Mouse (Mus musculus) heart, adult 2 months (tissue): ENCODE results near the gene Nfasc. TPM values are rescaled to one million over a fixed set of nuclear protein-coding genes. Genes with fewer than 3 reads are reported as not detected.

Experiments
- DNase-seq, 2 experiments: peaks; one replicate each; pipeline ENCODE4 v3.0.0; 2021
- H3K27ac ChIP-seq: fragments of 200-600 bp; 2 replicates; pipeline ENCODE4 v1.8.1; 2022
- H3K27me3 ChIP-seq: fragments of 200-500 bp; 2 replicates; pipeline ENCODE4 v1.6.1; 2012; ENCODE audit warnings: mild to moderate bottlenecking, low read length, inconsistent platforms, mixed read lengths; ENCODE audit not compliant: control insufficient read depth, insufficient read depth
- H3K36me3 ChIP-seq: fragments of 200-500 bp; 2 replicates; pipeline ENCODE4 v1.6.1; 2012; ENCODE audit warnings: low read length, inconsistent platforms; ENCODE audit not compliant: control insufficient read depth, insufficient read depth
- H3K4me1 ChIP-seq: fragments of 200-500 bp; 2 replicates; pipeline ENCODE4 v1.6.1; 2011; ENCODE audit warnings: low read length; ENCODE audit not compliant: control insufficient read depth, insufficient read depth
- H3K4me3 ChIP-seq: fragments of 200-600 bp; 2 replicates; pipeline ENCODE4 v1.8.1; 2022
- H3K79me2 ChIP-seq: fragments of 200-500 bp; replicated peaks from 2 replicates; pipeline ENCODE4 v1.6.1; 2012; ENCODE audit warnings: mild to moderate bottlenecking, inconsistent platforms, low read length, moderate library complexity, mixed read lengths; ENCODE audit not compliant: control insufficient read depth, insufficient read depth
- H3K9ac ChIP-seq: fragments of 200-500 bp; 2 replicates; pipeline ENCODE4 v1.6.1; 2012; ENCODE audit warnings: low read depth, mild to moderate bottlenecking, control low read depth, inconsistent platforms, low read length, mixed read lengths
- CTCF ChIP-seq: fragments of 200-600 bp; IDR thresholded peaks from 2 replicates; pipeline ENCODE4 v1.8.1; 2022; ENCODE audit warnings: antibody characterized with exemption, mild to moderate bottlenecking, moderate library complexity
- EP300 ChIP-seq: fragments of 200-500 bp; IDR thresholded peaks from 2 replicates; pipeline ENCODE4 v1.6.1; 2011; ENCODE audit warnings: low read depth, low read length, control low read depth; ENCODE audit not compliant: insufficient read depth
- POLR2A ChIP-seq: fragments of 200-500 bp; IDR thresholded peaks from 2 replicates; pipeline ENCODE4 v1.6.1; 2011; ENCODE audit warnings: mild to moderate bottlenecking, low read depth, low read length, control low read depth; ENCODE audit not compliant: insufficient read depth
- WGBS: fragments of 180-500 bp; shearing (Covaris S2); methylation state at CpG from one replicate; pipeline ENCODE4 v1.1.7; 2018; 5-methylcytosine and 5-hydroxymethylcytosine counted together
- intact Hi-C: fragments of 180-260 bp; cut with DNase I; formaldehyde crosslinking; loops from one replicate; pipeline ENCODE4 v1.15.1; 2025
- polyA plus RNA-seq: library from polyadenylated mRNA; depleted of rRNA; stranded (reverse); fragments of >200 nt; gene quantifications from 2 replicates; pipeline ENCODE4 v1.2.3, GENCODE M21; 2012
- total RNA-seq, 2 experiments: library from RNA; stranded (reverse); gene quantifications; 2 replicates each; pipeline ENCODE4 v1.2.3; 2021

Nfasc gene
- total and polyA plus RNA-seq, 3 experiments = 0.10 to 0.39 (median 0.14) TPM

DNA sequence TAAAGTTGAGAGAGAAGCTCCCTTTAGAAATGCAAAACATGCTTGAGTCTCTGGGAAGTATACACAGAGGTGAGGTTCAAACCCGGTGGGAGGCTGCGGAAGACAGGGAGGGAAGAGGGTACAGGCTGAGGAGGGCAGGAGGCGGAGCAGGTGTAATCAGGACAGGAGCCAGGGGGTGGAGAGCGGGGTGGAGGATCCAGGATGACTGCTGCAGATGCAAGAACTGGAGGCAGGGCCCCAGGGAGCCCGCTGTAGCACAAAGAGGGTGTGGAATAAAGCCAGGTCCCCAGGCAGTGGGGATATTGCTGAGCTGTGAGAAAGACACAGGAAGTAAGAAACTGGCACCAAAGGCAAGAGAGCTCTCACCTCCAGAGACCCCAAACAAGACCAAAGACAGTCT lies 38.1 kb downstream of the Nfasc start:
- Histone ChIP-seq H3K4me3 (no peak overlapping the region), H3K79me2 (no peaks in the 10 kb centered on the region), H3K36me3 (no peaks in the 10 kb centered on the region), H3K4me1 (no peaks in the 10 kb centered on the region), H3K9ac (no peak overlapping the region), H3K27me3 (no peaks in the 10 kb centered on the region), H3K27ac (no peak overlapping the region)
- no peak for DNase-seq
- no peak for TF ChIP-seq EP300
- no peak for TF ChIP-seq CTCF
- no peak for TF ChIP-seq POLR2A
- 39% methylated on average over 5 of the region's 5 CpGs for WGBS
- intact Hi-C loops = no loop called here

GRCm38 (mm10) chr1:132696926-132697325 lies 44.7 kb downstream of the Nfasc start:
- Histone ChIP-seq H3K79me2 (no peaks in the 10 kb centered on the region), H3K9ac (no peak overlapping the region), H3K27me3 (no peaks in the 10 kb centered on the region), H3K4me3 (no peak overlapping the region), H3K27ac (no peak overlapping the region), H3K36me3 (no peaks in the 10 kb centered on the region), H3K4me1 (no peaks in the 10 kb centered on the region)
- intact Hi-C loops = no loop called here
- WGBS = 55% methylated on average over 4 of the region's 4 CpGs
- no peak for DNase-seq
- TF ChIP-seq CTCF (no peak), POLR2A (no peak), EP300 (no peak)

DNA sequence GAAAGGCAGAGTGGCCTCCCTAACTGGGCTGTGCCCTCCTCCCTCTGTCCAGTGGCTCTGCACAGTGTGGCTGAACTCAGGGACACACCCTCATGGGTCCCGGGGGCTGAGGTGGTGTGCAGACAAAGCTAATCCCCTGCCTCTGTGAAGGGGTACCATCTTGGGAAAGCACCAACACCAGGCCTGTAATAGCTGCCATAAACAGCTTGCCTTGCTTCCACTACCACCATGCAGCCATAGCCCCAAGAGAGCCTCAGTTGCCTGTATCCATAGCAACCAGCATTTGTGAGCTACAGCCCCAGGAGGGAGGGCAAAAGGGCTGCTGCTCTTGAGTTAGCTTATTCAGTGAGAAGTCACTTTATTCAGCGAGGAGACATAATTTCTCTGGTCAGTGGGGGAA lies 45.4 kb downstream of the Nfasc start:
- H3K4me3 ChIP-seq = no peak overlapping the region
- H3K4me1 ChIP-seq = no peaks in the 10 kb centered on the region
- no peaks in the 10 kb centered on the region for H3K27me3 ChIP-seq
- H3K27ac ChIP-seq = no peak overlapping the region
- no peak for TF ChIP-seq POLR2A
- TF ChIP-seq EP300 = no peak
- no peak for TF ChIP-seq CTCF
- intact Hi-C loops = no loop called here
- no peaks in the 10 kb centered on the region for H3K36me3 ChIP-seq
- WGBS = 45% methylated on average over 2 of the region's 2 CpGs
- no peaks in the 10 kb centered on the region for H3K79me2 ChIP-seq
- H3K9ac ChIP-seq = no peak overlapping the region
- DNase-seq = no peak

DNA sequence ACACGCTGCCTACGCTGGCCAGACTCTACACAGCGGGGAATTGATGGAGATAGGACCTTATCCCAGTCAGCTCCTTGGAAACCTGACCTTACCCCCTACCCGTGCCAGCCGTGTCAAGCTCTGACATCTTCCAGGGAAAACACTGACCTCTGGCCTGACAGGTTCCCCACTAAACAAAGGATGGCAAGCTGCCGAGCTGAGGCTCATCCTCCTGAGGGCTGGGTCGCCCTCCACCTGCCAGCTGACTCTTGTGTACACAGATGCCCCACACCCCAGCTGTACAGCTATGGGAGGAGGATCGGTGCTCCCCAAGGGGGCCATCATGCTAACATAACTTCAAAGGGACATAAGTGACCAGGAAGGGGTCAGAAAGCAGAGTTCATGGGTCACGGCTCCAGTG lies 47.6 kb downstream of the Nfasc start:
- no peaks in the 10 kb centered on the region for H3K27me3 ChIP-seq
- no peak for DNase-seq
- H3K79me2 ChIP-seq = no peaks in the 10 kb centered on the region
- no peaks in the 10 kb centered on the region for H3K4me1 ChIP-seq
- TF ChIP-seq CTCF (no peak), POLR2A (no peak), EP300 (no peak)
- no peak overlapping the region for H3K9ac ChIP-seq
- no peak overlapping the region for H3K27ac ChIP-seq
- H3K36me3 ChIP-seq = no peaks in the 10 kb centered on the region
- no peak overlapping the region for H3K4me3 ChIP-seq
- intact Hi-C loops = no loop called here
- 52% methylated on average over 9 of the region's 9 CpGs for WGBS

DNA sequence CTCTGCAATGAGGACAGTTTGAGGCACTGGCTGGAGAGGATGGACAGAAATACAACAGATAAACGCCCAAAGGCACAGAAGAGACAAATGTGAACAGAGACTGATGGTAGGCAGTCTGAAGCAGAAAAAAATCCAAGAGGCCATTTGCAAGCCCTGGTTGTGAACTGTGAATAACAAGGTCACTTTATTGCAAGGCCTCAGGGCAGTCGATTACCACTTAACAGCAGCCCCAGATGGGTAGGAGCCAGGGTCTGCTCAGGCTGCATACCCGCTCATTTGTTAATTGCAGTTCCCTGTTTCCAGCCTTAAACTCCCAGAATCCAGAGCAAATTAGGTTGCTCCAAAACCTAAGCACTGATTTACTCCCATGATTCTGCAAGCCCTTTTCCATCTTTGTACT lies 52.4 kb downstream of the Nfasc start:
- Histone ChIP-seq H3K27me3 (no peaks in the 10 kb centered on the region), H3K27ac (no peak overlapping the region), H3K79me2 (no peaks in the 10 kb centered on the region), H3K36me3 (no peaks in the 10 kb centered on the region), H3K9ac (no peak overlapping the region), H3K4me1 (no peaks in the 10 kb centered on the region), H3K4me3 (no peak overlapping the region)
- intact Hi-C loops = no loop called here
- no peak for DNase-seq
- TF ChIP-seq POLR2A = no peak
- TF ChIP-seq CTCF = no peak
- no peak for TF ChIP-seq EP300
- 83% methylated on average over 3 of the region's 3 CpGs for WGBS

DNA sequence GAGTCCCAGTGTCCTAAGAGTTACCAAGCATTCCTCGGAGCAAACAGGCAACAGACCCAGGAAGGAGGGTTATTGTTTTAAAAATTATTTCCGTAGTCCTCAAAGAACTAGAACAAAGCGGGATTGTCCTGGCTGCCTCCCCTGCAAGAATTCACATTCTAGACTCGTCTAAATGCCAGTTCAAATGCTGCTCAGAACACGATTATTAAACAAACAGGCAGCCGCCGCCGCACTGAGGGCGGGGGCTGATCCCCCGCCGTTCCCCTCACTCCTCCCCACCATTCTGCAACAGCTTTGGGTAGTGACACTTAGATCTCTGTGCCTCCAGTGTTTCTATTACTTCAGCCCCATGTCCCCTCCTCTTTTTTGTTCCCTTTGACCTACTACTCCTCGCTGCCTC lies 62.7 kb downstream of the Nfasc start:
- H3K4me3 ChIP-seq = no peak overlapping the region
- no peaks in the 10 kb centered on the region for H3K79me2 ChIP-seq
- no peaks in the 10 kb centered on the region for H3K4me1 ChIP-seq
- intact Hi-C loops = no loop called here
- no peak overlapping the region for H3K27ac ChIP-seq
- no peak for TF ChIP-seq EP300
- H3K36me3 ChIP-seq = no peaks in the 10 kb centered on the region
- no peak for DNase-seq
- H3K9ac ChIP-seq = no peak overlapping the region
- H3K27me3 ChIP-seq = no peaks in the 10 kb centered on the region
- 77% methylated on average over 12 of the region's 12 CpGs for WGBS
